Mouse (Mus musculus): ENCODE measurements at regions not wholly inside any gene's neighbourhood (a gene's known extent, or its start where the extent isn't known, plus 50 kb on each side); places are given as distances from the start of the nearest gene placed in this dataset.

GRCm38 (mm10) chr2:78326091-78326490, 379.9 kb upstream of the Cwc22 start:
- TF ChIP-seq POLR2A (IDR thresholded peaks at IDR 0.05; ENCODE audit: control insufficient read depth in 1 of 2, insufficient read depth in 1 of 2, low read depth in 1 of 2, low read length in 2 of 2, poor library complexity in 1 of 2), result no peak
- no peak for TF ChIP-seq GATA1 (IDR thresholded peaks at IDR 0.05; ENCODE audit: low read depth, low read length)
- no peak for TF ChIP-seq TAL1 (IDR thresholded peaks at IDR 0.05; ENCODE audit: low read length)
- no peak for TF ChIP-seq SMC3 (IDR thresholded peaks at IDR 0.05; ENCODE audit: low read depth, low read length)
- no peak for TF ChIP-seq EP300 (IDR thresholded peaks at IDR 0.05; ENCODE audit: low read depth in 1 of 2, low read length in 2 of 2)
